Mouse (Mus musculus): ENCODE measurements at regions not wholly inside any gene's neighbourhood (a gene's known extent, or its start where the extent isn't known, plus 50 kb on each side); places are given as distances from the start of the nearest gene placed in this dataset.

DNA sequence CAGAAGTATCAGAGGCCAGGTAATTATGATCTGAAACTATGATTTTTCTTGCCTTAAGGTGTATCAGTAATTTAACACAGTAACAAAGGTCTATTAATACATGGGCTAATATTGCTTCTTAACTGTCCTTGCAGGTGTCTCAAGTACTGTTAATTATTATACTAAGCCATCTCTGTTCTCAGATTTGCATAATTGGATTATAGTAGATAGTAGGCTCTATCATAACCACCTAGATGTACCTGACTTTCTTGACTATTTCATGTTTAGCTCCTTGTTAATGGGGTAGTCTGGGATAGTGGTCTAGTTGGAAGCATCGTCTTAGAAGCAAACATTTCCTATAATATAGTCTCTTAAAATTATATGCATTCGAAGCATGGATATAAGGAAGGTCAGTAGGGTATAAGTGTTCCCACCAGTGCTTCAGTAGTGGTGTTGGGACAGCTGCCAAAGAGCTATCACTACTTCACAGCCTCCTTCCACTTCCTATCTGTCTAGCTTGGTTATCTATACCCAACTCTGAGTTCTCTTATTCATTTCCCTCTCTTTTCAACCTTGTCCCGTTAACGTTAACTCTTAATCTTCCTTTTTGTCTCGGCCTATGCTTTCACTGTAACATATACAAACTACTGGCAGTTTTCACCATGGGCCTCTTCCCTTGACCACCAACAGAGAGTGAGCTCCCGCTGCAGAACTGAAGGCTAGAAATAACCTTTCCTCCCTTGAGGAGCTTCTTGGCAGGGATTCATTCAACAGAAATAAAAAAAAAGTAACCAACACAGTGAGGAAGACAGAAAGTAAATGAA, 630.9 kb upstream of the Lcorl start:
- intact Hi-C loops (cut with DNase I), result no loop called here
- DNase-seq (ENCODE audit: low spot score in 2 of 2), result no peak

DNA sequence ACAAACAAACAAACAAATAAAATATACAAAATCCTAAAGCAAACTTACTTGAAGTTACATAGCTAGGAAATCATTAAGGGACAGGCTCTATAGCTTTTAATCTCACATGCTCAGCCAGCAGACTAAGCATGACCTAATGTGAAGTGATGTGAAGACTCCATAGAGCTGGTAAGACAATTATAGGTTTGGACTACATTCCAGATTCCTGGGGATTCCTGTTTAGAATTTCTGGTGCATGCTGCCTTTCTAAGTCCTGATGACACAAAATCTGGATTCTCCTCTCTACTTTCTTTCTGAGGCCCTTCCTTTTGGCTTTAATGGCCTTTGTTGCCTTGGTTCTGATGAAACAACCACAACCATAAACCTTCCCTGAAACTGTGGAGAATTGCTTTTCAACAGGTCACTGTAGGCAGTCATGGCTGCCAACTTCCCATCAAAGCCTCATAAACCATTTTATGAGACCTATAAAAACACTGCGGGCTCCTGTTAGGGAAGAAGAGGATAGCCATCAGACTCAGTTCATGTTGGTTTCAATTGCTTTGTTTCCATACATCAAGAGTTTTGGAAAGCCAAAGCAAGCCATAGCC, 629.4 kb upstream of the Lcorl start:
- no peak for DNase-seq (ENCODE audit: low spot score in 2 of 2)
- intact Hi-C loops (cut with DNase I), result loop anchor here (2.0 kb wide), 1 partner anchor 20 kb away; no protein-coding TSS in a partner anchor

DNA sequence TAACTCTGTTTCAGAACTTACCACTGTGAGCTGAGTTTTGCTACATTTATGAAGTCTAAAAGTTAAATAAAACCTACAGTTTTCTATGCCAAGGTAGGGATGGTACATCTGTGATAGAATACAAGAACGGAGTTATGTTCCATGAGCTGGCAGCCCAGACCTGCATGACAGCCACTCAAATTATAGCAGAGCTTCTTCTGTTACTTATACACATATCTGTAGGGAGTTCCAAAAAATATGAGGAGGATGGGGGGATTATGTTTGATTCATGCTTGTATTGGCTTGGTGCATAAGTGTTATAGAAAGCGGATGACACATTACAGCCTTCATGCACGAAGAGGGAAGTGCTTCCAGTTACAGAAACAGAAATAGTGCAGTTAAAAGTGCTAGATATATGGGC, 598.9 kb upstream of the Lcorl start:
- intact Hi-C loops (cut with DNase I), result no loop called here
- DNase-seq (ENCODE audit: low spot score in 2 of 2), result peak in 1 of 2 experiments; percentile 35

DNA sequence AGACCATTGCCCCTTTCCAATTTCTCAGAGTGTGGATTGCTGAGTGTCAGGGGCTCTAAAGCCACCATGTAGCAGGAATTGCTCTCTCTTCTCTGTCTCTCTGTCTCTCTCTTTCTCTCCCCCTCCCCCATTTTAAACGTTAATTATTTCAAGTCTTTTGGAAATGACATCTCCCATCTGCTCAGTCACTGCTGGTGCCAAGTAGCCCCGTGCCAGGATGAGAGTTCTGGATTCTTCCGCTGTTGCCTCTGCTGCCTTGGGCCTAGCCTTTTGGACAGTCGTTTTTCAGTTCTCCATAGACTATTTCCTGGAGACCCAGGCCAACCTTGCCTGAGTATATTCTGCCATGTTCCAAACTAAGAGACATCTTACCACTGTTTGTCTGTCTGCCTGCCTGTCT, 590.9 kb upstream of the Lcorl start:
- intact Hi-C loops (cut with DNase I), result loop anchor here (10.0 kb wide), 1 partner anchor 1687 kb away; no protein-coding TSS in a partner anchor
- no peak for DNase-seq (ENCODE audit: low spot score in 2 of 2)

DNA sequence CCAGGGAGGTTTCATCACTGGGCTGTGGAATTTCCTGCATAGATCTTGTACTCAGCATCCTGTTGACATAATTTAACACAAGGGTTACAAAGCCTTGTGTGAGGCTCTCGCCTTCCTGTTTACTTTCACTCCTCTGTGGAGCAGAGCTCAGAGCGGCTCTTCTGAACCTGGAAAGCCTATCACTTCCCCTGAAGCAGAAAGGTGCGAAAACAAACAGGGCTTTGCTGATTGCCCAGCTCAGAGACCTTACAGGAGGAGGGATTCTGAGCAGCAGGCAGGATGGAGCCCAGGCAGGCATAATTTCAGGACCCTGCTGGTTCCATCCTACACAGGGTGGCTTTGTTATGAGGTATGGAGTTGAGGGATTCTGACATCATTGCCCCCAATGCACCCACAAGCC, 588.4 kb upstream of the Lcorl start:
- intact Hi-C loops (cut with DNase I), result loop anchor here (10.0 kb wide), 1 partner anchor 1689 kb away; no protein-coding TSS in a partner anchor

DNA sequence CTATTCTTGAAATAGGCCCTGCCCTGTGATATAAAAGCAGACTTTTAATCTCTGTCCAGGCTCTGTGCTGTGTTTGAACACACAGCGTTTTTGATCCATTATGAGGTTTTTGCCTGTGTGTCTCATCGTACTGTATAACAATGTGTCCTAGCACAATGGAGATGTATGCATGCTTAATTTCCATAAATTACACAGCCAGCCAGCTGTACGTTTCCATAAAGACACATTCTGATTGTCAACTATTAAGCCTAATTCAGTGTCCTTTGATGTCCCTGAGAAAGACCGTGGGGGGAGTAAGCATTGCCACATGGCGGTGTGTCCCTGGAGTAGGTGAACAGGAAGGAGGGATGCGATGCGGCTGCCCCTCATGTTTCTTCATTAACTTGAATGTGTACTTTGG, 587.7 kb upstream of the Lcorl start:
- DNase-seq (ENCODE audit: low spot score in 2 of 2), result no peak
- intact Hi-C loops (cut with DNase I), result loop anchor here (10.0 kb wide), 1 partner anchor 1690 kb away; no protein-coding TSS in a partner anchor

More for the DNA sequence above, 588.4 kb upstream of the Lcorl start:
- no peak for DNase-seq (ENCODE audit: low spot score in 2 of 2)

DNA sequence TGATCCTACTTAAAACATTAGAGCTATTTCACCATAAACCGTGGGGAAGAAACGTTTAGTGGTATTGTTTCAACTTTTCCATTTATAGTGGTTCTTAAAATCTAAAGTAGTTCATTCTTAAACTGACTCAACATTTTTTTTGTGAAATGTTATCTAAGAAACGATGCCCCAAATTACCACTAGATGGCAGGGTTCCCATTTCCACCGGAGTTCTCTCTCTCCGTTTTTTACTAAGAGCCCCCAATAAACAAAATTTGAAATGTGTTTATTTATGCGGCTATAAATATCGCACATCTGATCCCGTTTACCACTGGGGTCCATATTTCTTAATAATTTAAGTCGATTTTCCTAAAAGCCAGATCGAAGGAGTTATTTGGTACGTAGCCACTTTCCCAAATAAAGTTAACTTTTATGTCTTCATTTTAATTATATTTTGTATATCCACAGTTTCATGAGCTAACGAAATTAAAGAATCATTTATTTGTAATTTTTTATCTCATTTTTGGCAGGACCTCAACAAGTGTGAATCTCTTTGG, 586.5 kb upstream of the Lcorl start:
- intact Hi-C loops (cut with DNase I), result loop anchor here (10.0 kb wide), 1 partner anchor 1691 kb away; no protein-coding TSS in a partner anchor
- DNase-seq (ENCODE audit: low spot score in 2 of 2), result peak in 1 of 2 experiments; percentile 33

DNA sequence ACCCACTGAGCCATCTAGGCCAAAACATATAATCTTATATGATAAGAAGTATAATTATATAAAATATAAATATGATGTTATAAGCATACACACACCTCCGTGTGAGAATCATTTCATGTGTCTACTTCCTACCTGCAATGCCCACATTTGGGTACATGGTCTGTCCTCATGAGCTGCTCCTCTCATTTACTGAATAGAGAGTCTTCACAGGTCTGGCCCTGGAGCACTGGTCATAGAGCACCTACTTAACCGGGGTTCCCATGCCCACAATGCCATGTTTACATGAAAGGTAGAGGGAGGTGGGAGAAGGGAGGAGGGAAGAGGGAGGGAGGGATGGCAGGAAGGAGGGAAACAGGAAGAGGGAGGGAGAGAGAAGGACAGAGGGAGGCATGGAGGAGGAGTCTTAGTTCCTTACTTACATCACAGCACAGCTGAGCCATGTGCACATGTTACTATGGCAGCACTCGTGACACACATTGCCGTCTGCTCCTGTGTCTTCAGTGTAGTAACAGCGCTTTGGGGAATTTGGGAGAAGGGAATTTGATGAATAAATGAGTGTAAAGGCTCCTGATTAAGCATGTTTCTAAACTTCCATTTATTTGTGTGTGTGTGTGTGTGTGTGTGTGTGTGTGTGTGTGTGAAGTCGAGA, 585.3 kb upstream of the Lcorl start:
- peak in 1 of 2 experiments; percentile 51 for DNase-seq (ENCODE audit: low spot score in 2 of 2)
- intact Hi-C loops (cut with DNase I), result loop anchor here (10.0 kb wide), 1 partner anchor 1692 kb away; no protein-coding TSS in a partner anchor

DNA sequence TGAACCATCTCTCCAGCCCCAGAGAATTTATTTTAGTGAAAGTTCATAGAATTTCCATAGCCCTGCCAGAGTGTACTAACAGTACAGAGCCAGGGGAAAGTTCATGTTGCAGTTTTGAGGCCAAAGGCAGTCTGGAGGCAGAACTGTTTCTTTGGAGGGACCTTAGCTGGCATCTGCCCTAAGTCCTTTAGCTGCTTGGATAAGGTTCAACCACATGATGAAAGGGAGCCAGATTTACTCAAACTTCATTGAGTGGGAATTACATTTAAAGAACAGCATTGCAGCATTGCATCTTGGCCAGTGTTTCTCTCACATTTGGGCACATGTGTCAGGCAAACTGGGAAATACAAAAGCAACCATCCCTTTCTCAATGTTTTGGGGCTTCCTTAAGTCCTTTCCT, 584.3 kb upstream of the Lcorl start:
- intact Hi-C loops (cut with DNase I), result loop anchor here (10.0 kb wide), 1 partner anchor 1693 kb away; no protein-coding TSS in a partner anchor
- DNase-seq (ENCODE audit: low spot score in 2 of 2), result no peak

DNA sequence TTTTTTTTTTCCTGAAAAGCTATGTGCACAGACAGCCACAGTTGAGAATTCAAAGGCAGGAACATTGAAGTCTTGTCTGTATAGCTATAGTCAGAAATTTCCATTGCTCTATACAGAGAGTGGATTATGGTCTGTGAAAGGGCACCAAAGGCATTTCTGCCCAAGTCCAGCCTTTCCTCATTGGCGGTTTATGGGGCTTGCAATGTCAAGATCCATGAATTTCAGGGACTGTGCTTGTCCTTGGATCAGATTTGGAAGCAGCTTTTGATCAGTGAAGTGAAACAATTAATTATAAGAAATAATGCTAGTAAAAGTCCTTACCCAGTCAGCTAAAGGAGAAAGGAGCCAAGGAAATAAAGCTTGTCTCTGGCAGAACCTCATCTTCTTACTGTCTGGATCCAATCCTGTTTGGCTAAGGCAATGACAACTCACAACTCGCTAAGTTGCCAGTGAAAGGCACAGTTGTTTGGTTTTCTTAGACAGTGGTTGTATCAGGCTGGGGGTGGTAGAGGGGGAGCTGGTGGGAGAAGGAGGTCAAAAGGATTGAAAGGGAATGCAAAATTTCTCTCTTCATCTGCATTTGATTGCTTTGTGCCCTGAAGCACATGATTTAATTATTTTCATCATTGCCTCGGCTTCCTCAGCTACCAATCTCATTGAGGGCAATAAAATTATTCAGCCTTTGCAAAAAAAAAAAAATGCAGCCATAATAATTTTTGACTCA, 574.4 kb upstream of the Lcorl start:
- intact Hi-C loops (cut with DNase I), result no loop called here

DNA sequence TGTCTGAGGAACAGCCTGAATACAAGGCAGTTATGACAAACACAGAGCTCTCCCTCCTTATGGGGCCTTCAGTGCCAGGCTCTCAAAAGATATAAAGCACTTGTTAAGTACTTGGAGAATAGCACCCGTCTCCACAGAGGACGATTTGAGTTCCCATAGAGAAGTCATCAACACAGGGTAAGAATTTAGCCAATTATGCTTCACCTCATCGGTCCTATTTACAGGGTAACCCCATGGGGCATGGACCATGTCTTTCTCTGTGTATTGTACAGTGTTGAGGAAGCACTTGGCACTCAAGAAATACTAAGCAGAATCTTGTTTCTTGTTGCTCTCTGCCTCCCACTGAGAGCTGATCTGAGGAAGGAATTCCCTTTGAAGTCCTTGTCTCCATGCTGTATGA, 565.3 kb upstream of the Lcorl start:
- no peak for DNase-seq (ENCODE audit: low spot score in 2 of 2)
- intact Hi-C loops (cut with DNase I), result no loop called here

More for the DNA sequence above, 574.4 kb upstream of the Lcorl start:
- DNase-seq (ENCODE audit: low spot score in 2 of 2), result no peak

DNA sequence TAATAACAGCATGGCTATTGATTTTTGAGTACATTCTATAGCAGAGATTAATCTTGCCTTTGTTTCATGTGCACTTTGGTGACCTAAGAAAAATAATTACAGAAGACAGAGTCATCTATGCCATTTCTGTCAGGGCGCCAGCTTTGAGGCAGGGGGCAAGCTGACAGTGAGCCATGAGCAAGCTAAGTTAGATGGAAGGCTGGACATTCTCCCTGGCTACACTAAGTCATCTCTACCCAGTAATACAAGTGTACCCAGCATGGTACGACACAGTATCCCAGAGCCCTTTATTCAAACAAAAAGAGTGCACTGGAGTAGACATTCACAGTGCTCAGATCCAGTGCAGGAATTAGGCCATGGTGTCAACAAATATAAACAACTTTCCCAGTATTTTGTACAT, 549.6 kb upstream of the Lcorl start:
- no peak for DNase-seq (ENCODE audit: low spot score in 2 of 2)
- intact Hi-C loops (cut with DNase I), result no loop called here

DNA sequence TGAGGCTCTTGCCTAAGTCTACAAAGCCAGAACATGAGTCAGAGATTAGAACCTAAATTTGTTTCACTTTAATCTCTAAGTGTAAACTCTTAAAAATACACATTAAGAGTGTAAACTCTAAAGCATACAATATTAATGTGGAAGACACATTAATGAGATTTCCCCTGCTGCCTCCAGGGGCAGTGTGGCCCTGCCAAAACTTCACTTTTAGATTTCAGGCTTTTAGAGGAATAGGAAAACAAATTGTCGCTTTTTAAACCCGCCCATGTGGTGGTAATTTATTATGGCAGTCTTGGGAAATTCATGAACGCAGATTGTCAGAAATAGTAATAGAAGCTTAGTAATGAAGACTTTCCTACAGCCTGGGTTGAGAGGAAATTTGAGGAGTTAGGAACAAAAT, 549.0 kb upstream of the Lcorl start:
- DNase-seq (ENCODE audit: low spot score in 2 of 2), result no peak
- intact Hi-C loops (cut with DNase I), result no loop called here

DNA sequence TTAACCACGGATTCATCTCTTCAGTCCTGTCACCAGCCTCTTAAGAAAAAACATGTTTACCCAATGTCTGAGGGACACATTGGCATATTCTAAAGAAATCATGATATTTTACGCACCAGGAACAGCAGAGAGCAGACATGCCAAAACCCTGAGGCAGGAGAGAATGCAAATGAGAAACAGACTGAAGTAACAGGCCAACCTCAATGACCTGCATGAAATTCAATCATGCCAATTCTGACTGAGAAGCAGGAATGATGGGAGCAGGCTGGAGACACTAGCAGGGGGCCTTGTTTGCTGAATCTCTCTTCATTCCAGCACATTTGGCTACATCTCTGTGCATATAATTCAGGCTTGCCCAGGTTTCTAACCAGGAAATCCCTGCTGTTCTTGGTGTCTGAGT, 529.2 kb upstream of the Lcorl start:
- DNase-seq (ENCODE audit: low spot score in 2 of 2), result no peak
- intact Hi-C loops (cut with DNase I), result no loop called here

DNA sequence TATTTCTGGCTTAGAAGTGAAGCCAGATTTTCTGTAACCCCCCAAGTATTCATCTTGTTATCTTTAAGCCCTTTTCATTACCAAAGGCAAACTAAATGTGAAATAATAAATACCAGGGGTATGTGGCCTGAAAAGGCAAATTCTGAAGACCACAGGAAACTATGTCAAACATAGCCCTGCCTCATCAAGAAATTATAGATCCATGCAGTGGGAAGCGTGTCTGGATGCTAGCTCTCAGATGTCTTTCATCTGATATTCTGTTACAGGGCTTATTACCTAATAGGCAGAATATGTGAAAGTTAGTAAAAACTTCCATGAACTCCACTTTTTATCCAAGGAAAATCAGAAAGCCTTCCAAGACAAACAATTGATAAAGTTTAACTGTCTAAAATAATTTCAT, 509.9 kb upstream of the Lcorl start:
- no peak for DNase-seq (ENCODE audit: low spot score in 2 of 2)
- intact Hi-C loops (cut with DNase I), result no loop called here

DNA sequence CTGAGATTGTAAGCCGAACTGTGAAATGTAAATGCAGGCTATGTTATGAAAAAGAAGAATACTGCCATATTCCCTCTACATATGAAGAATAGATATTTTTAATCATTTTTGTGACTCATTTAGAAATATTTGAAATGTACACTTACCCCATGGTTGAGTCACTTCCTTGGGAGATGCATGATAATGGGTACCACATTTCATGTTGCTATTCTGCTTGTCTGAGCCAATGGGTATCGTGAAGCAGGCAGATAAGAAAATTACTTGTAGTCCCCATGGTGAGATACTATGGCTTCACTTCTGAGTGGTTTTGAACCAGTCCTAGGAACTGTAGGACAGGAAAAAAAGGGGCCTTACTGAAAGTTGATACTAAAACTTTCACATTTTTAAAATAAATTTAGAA, 506.2 kb upstream of the Lcorl start:
- no peak for DNase-seq (ENCODE audit: low spot score in 2 of 2)
- intact Hi-C loops (cut with DNase I), result no loop called here

DNA sequence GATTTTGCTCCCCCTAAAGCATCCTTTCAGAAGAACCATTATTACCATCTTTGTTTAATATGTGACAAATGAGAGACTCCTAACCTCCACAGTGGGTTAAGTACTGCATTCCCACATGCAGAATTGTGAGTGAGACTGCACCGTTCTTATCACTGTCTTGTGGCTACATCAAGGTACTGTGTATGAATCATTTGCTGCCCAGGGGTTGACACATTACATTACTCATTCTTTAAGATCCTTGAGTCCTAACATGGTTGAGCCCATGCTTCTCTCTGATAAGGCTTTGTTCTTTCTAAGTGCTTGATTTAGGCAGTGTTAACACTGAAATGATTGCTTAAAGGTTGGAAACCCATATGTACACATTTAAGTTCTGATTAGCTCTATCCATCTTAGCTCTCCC, 504.2 kb upstream of the Lcorl start:
- DNase-seq (ENCODE audit: low spot score in 2 of 2), result no peak
- intact Hi-C loops (cut with DNase I), result no loop called here

DNA sequence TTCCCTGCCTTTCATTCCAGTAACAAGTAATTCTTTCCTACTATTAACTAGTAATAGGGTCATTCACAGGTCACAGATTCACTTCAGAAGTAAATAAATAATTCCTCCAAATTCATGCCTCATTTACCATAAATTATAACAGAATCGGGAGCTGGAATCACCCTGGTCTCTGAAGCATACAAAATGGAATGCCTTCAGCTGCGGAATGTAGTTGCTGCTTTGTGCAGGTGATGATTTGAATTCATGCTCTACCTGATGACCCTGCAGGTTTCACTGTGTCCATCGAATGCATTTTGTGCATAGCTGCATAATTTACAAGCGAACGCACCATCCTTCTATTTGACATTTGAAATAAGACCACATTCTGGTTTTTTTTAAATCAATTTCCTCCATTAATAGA, 491.0 kb upstream of the Lcorl start:
- DNase-seq (ENCODE audit: low spot score in 2 of 2), result no peak

DNA sequence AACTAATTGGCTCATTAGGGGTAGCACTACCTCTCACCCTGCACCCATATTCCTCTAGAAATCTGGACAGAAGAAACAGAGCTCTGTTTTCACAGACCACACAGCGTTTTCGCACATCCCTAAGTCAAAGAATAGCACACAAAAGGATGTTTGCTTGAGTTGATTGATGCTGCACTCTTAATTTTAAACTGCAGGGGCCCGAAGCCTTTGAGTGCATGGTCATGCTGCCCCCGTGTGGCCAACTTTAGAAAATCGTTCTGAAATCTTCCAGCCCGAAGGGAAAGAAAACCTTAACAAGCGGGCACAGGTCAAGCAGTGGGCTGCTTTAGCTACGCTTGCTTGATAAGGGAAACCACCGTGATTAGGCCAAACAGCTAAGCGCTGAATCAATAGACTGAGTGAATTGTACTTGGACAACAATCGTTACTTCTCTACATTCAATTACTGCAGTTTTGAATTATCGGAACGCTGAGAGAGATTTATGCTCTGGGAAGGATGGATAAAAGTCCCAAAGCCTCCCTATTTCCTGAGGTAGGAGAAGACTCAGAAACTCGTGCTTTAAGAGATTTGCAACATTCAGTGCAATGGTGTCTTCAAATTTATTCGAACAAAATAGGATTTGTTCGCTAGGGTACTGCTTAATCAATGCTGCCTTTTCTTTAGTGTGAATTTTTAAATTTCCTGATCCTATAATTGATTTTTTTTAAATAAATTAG, 490.1 kb upstream of the Lcorl start:
- DNase-seq (ENCODE audit: low spot score in 2 of 2), result peak; percentile 78 to 86
- intact Hi-C loops (cut with DNase I), result loop anchor here (2.0 to 5.0 kb wide), 5 partner anchors 490 to 871 kb away; partner anchors contain the start of genes Lcorl and Ncapg

More for the DNA sequence above, 491.0 kb upstream of the Lcorl start:
- intact Hi-C loops (cut with DNase I), result loop anchor here (5.0 kb wide), 3 partner anchors 491 to 816 kb away; partner anchors contain the start of genes Lcorl and Ncapg
